Mouse (Mus musculus) limb, embryonic 11.5 days (tissue): ENCODE data around the gene Hectd1. TPM values are rescaled to one million over a fixed set of nuclear protein-coding genes. Genes with fewer than 3 reads are reported as not detected.

Experiments used
- ATAC-seq: fragments of 200-750 bp; cut with Nextera tagmentation; 2 replicates; pipeline ENCODE4 v1.8.0; 2017; ENCODE audit warnings: low read depth; ENCODE audit not compliant: insufficient number of reproducible peaks, low FRiP score, low TSS enrichment
- DNase-seq: peaks from one replicate; pipeline ENCODE4 v3.0.0-alpha.2; 2015; ENCODE audit warnings: low spot score
- H3K27ac ChIP-seq: fragments of 300-500 bp; sonication (generic); replicated peaks from 2 replicates; pipeline ENCODE4 v1.5.1; 2014; ENCODE audit warnings: low read depth, mild to moderate bottlenecking, low read length
- H3K27me3 ChIP-seq: fragments of 300-500 bp; sonication (generic); 2 replicates; pipeline ENCODE4 v1.6.1; 2014; ENCODE audit warnings: mild to moderate bottlenecking, low read length, mixed read lengths; ENCODE audit not compliant: control insufficient read depth, insufficient read depth
- H3K36me3 ChIP-seq: fragments of 300-500 bp; sonication (generic); 2 replicates; pipeline ENCODE4 v1.6.1; 2014; ENCODE audit warnings: mild to moderate bottlenecking, low read length, moderate library complexity, mixed read lengths; ENCODE audit not compliant: control insufficient read depth, insufficient read depth
- H3K4me1 ChIP-seq: fragments of 300-500 bp; sonication (generic); 2 replicates; pipeline ENCODE4 v1.6.1; 2014; ENCODE audit warnings: low read length, mixed read lengths; ENCODE audit not compliant: control insufficient read depth, insufficient read depth
- H3K4me2 ChIP-seq: fragments of 300-500 bp; sonication (generic); 2 replicates; pipeline ENCODE4 v1.6.1; 2014; ENCODE audit warnings: low read depth, mild to moderate bottlenecking, moderate library complexity; ENCODE audit not compliant: severe bottlenecking
- H3K4me3 ChIP-seq: fragments of 300-500 bp; sonication (generic); 2 replicates; pipeline ENCODE4 v1.5.1; 2014; ENCODE audit warnings: low read depth, low read length
- H3K9ac ChIP-seq: fragments of 300-500 bp; sonication (generic); 2 replicates; pipeline ENCODE4 v1.6.1; 2014; ENCODE audit warnings: mild to moderate bottlenecking, low read length
- H3K9me3 ChIP-seq: fragments of 300-500 bp; sonication (generic); 2 replicates; pipeline ENCODE4 v1.6.1; 2016; ENCODE audit warnings: low read length; ENCODE audit not compliant: control insufficient read depth
- whole genome bisulfite sequencing: fragments of 180-500 bp; shearing (Covaris S2); extraction: QIAGEN DNeasy Blood & Tissue Kit; methylation state at CpG from one replicate; pipeline ENCODE4 v1.1.7; 2014; 5-methylcytosine and 5-hydroxymethylcytosine counted together
- polyA plus RNA-seq: library from polyadenylated mRNA; unstranded; fragments of >200 nt; fragmentation: Nextera tagmentation; extraction: Ambion mirVana; gene quantifications from 2 replicates; pipeline ENCODE4 v1.2.1, GENCODE M21; 2014

Hectd1 gene
- polyA plus RNA-seq, result 40.0 and 43.1 TPM in 2 replicates

- Histone ChIP-seq H3K4me1 (peaks cover 6% of the 10 kb centered on the region), H3K9ac (peak within 1 kb of the TSS; percentile 99), H3K9me3 (no peaks in the 10 kb centered on the region), H3K27ac (peak within 1 kb of the TSS; percentile 96), H3K4me2 (peak within 1 kb of the TSS; percentile 48), H3K4me3 (peak within 1 kb of the TSS; percentile 72), H3K36me3 (peaks cover 3% of the 10 kb centered on the region; the same call in 1 of the 2 replicates), H3K27me3 (no peaks in the 10 kb centered on the region)
- DNase-seq, result peak; percentile 87
- WGBS, result under 1% methylated on average over 106 of the region's 114 CpGs
- peak; percentile 92 for ATAC-seq
Measured at GRCm38 (mm10) chr12:51829290-51830076, at the start of gene Hectd1. TSS of gene Hectd1 (minus strand) at chr12:51829536.

GRCm38 (mm10) chr12:51871446-51872144, 42.3 kb upstream of the Hectd1 start:
- Histone ChIP-seq H3K9me3 (no peaks in the 10 kb centered on the region), H3K4me1 (0 out of 2 replicates have a peak, but pooled peaks cover 4% of the 10 kb centered on the region), H3K4me2 (no peak overlapping the region), H3K27me3 (no peaks in the 10 kb centered on the region), H3K4me3 (no peak overlapping the region), H3K27ac (no peak overlapping the region), H3K9ac (no peak overlapping the region), H3K36me3 (no peaks in the 10 kb centered on the region)
- DNase-seq (no peak), ATAC-seq (no peak)
- WGBS, result 65% methylated on average over 11 of the region's 11 CpGs

GRCm38 (mm10) chr12:51869511-51869910, 40.2 kb upstream of the Hectd1 start:
- ATAC-seq (no peak), DNase-seq (no peak)
- no peak overlapping the region for H3K4me3 ChIP-seq
- H3K9ac ChIP-seq, result no peak overlapping the region
- no peaks in the 10 kb centered on the region for H3K36me3 ChIP-seq
- 77% methylated on average over 3 of the region's 3 CpGs for WGBS
- H3K4me2 ChIP-seq, result no peak overlapping the region
- H3K9me3 ChIP-seq, result no peaks in the 10 kb centered on the region
- H3K27me3 ChIP-seq, result no peaks in the 10 kb centered on the region
- 0 out of 2 replicates have a peak, but pooled peaks cover 12% of the 10 kb centered on the region for H3K4me1 ChIP-seq
- no peak overlapping the region for H3K27ac ChIP-seq

GRCm38 (mm10) chr12:51867076-51867475, 37.7 kb upstream of the Hectd1 start:
- WGBS, result 87% methylated on average over 8 of the region's 8 CpGs
- no peaks in the 10 kb centered on the region for H3K36me3 ChIP-seq
- DNase-seq (no peak), ATAC-seq (no peak)
- no peaks in the 10 kb centered on the region for H3K27me3 ChIP-seq
- H3K27ac ChIP-seq, result no peak overlapping the region
- no peak overlapping the region for H3K4me3 ChIP-seq
- no peak overlapping the region for H3K9ac ChIP-seq
- no peak overlapping the region for H3K4me2 ChIP-seq
- H3K9me3 ChIP-seq, result no peaks in the 10 kb centered on the region
- 0 out of 2 replicates have a peak, but pooled peaks cover 12% of the 10 kb centered on the region for H3K4me1 ChIP-seq

- Histone ChIP-seq H3K4me3 (no peak overlapping the region), H3K27ac (no peak overlapping the region), H3K4me1 (0 out of 2 replicates have a peak, but pooled peaks cover 12% of the 10 kb centered on the region), H3K27me3 (no peaks in the 10 kb centered on the region), H3K9ac (no peak overlapping the region), H3K4me2 (no peak overlapping the region), H3K9me3 (no peaks in the 10 kb centered on the region), H3K36me3 (no peaks in the 10 kb centered on the region)
- DNase-seq (no peak), ATAC-seq (no peak)
- 67% methylated on average over 13 of the region's 13 CpGs for WGBS
Measured at GRCm38 (mm10) chr12:51866226-51866910, 37.0 kb upstream of the Hectd1 start.

GRCm38 (mm10) chr12:51865790-51866179, 36.4 kb upstream of the Hectd1 start:
- no peaks in the 10 kb centered on the region for H3K36me3 ChIP-seq
- ATAC-seq (peak; percentile 47; the same call in 1 of the 2 replicates), DNase-seq (no peak)
- no peaks in the 10 kb centered on the region for H3K27me3 ChIP-seq
- no peak overlapping the region for H3K4me3 ChIP-seq
- 0 out of 2 replicates have a peak, but pooled peaks cover 11% of the 10 kb centered on the region for H3K4me1 ChIP-seq
- no peak overlapping the region for H3K9ac ChIP-seq
- H3K27ac ChIP-seq, result no peak overlapping the region
- 70% methylated on average over 4 of the region's 4 CpGs for WGBS
- no peak overlapping the region for H3K4me2 ChIP-seq
- no peaks in the 10 kb centered on the region for H3K9me3 ChIP-seq

- no peaks in the 10 kb centered on the region for H3K27me3 ChIP-seq
- H3K27ac ChIP-seq, result no peak overlapping the region
- no peaks in the 10 kb centered on the region for H3K9me3 ChIP-seq
- no peak overlapping the region for H3K9ac ChIP-seq
- H3K36me3 ChIP-seq, result no peaks in the 10 kb centered on the region
- H3K4me1 ChIP-seq, result 0 out of 2 replicates have a peak, but pooled peaks cover 9% of the 10 kb centered on the region
- no peak overlapping the region for H3K4me3 ChIP-seq
- DNase-seq (no peak), ATAC-seq (no peak)
- 68% methylated on average over 9 of the region's 9 CpGs for WGBS
- no peak overlapping the region for H3K4me2 ChIP-seq
Measured at GRCm38 (mm10) chr12:51865061-51865789, 35.9 kb upstream of the Hectd1 start.
